Mouse (Mus musculus): ENCODE data around the gene Phc1. TPM values are rescaled to one million over a fixed set of nuclear protein-coding genes. Genes with fewer than 3 reads are reported as not detected.

Phc1 gene
- 8.5 TPM for polyA plus RNA-seq (2017; shearing (Covaris generic))

DNA sequence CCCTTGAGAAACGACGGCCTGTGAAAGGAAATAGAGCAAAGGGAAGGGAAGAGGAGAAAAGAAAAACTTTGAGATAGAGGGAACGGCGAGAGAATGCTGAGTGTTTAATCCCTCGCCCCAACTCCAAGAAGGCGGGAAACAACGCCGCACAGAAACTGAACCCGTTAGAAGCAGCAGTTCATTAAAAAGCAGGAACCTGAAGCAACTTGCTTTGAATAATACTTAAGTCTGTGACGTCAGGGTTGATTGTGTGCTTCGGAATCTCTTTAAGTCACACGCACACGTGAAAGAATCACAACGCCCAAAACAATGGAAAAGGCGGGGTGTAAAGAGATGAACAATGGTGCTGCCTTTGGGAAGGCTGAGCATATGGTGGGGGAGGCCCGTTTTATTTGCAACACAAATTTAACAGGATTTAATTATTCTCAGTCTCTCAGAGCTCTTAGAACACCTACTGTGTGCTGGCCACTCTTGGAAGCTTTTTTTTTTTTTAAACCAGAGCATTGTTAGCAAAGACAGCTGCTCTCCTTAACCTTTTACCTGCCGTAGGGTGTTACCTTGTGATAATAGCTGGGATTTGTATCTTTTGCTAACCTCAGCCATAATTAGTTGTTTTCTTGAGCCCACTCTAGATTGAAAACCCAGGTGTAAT, at the start of gene Phc1:
TSS of gene Phc1 (minus strand) at position 213 of the 652 bp plus-strand sequence.

DNA sequence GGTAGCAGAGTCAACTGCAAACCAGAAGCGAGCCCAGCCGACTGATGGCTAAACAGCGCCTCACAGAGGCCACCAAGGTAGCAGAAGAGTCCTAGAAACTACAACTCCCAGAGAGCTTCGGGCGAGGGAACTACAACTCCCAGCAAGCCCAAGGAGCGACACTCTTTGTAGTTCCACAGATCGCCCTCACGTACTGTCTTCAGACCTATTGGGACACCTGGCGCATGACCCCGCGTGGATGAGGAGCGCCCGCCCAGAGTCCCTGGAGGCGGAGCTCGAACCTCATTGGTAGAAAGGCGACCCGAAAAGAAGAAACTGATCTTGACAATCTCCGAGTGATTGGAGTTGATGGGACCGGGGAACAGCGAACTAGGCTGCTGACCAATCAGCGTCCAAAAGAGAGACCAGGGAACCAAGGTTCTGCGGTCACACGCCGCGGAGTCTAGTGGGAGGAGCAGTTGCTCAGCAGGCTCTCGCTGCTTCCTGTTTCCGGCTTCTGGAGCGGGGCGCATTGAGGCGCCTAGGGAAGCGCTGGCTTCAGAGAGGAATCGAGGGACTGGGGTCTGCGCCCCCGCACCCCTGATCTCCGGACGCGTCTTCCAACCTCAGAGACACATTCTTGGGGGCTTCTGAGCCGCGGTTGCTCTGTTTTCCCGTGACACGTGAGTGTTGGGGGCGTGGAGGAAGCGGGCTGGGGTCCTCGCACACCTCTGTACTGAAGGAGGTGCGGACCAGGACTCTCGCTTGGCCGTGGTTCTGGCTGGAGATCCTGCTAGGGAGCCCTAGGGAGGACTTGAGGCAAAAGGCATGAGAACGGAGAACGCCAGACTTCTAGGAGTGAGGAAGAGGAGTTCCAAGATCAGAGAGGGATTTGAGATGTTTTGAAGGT, 31.6 kb downstream of the Phc1 start, which contains the start of gene M6pr:
TSS of gene M6pr (plus strand) at position 216 of the 889 bp plus-strand sequence.

DNA sequence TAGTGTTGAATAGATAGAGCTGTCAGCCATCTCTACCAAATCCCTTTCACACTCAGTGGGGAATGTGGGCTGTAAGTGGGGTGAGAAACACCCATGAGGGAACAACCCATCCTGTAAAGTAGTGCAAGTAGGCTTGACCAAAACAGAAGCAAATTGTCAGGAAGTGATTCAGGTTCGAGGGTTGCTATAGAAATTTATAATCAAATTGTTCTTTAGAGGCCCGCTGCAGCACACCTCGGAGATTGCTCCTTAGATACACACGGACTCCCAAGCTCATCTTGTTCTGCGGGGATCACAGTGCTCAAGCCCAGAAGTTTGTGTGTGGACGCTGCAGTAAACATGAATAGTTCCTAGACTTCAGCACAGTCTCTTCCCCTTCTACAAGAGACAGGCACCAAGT, 57.6 kb downstream of the Phc1 start, which contains the start of gene Klrg1:
TSS of gene Klrg1 (minus strand) at position 101 of the 400 bp plus-strand sequence.

Other genes starting within 250 kb of the Phc1 start
- gene Klrg1, start 57.7 kb downstream of the Phc1 start, polyA plus RNA-seq (2017; shearing (Covaris generic)), result 145 TPM
- gene M6pr, start 31.8 kb downstream of the Phc1 start, polyA plus RNA-seq (2017; shearing (Covaris generic)), result 335 TPM
- 0.06 TPM for gene Rimklb, start 158.2 kb upstream of the Phc1 start, polyA plus RNA-seq (2017; shearing (Covaris generic))
- not detected for gene Mfap5, start 165.3 kb upstream of the Phc1 start, polyA plus RNA-seq (2017; shearing (Covaris generic))
- 0.66 TPM for gene Aicda, start 213.2 kb upstream of the Phc1 start, polyA plus RNA-seq (2017; shearing (Covaris generic))